Mouse (Mus musculus) embryonic facial prominence, embryonic 12.5 days (tissue): ENCODE measurements at regions not wholly inside any gene's neighbourhood (a gene's known extent, or its start where the extent isn't known, plus 50 kb on each side); places are given as distances from the start of the nearest gene placed in this dataset.

ENCODE experiments used
- ATAC-seq: fragments of 200-750 bp; cut with Nextera tagmentation; 2 replicates; pipeline ENCODE4 v1.8.0; 2017; ENCODE audit not compliant: insufficient number of reproducible peaks, insufficient read depth, low FRiP score, low TSS enrichment
- H3K27ac ChIP-seq: fragments of 300-500 bp; sonication (generic); 2 replicates; pipeline ENCODE4 v1.5.1; 2016; ENCODE audit warnings: mild to moderate bottlenecking
- H3K27me3 ChIP-seq: fragments of 300-500 bp; sonication (generic); 2 replicates; pipeline ENCODE4 v1.6.1; 2016; ENCODE audit warnings: mild to moderate bottlenecking, moderate library complexity
- H3K36me3 ChIP-seq: fragments of 300-500 bp; sonication (generic); 2 replicates; pipeline ENCODE4 v1.6.1; 2016; ENCODE audit warnings: mild to moderate bottlenecking
- H3K4me1 ChIP-seq: fragments of 300-500 bp; sonication (generic); 2 replicates; pipeline ENCODE4 v1.6.1; 2016
- H3K4me2 ChIP-seq: fragments of 300-500 bp; sonication (generic); replicated peaks from 2 replicates; pipeline ENCODE4 v1.6.1; 2016; ENCODE audit warnings: mild to moderate bottlenecking, moderate library complexity
- H3K4me3 ChIP-seq: fragments of 300-500 bp; sonication (generic); 2 replicates; pipeline ENCODE4 v1.5.1; 2016; ENCODE audit warnings: mild to moderate bottlenecking
- H3K9ac ChIP-seq: fragments of 300-500 bp; sonication (generic); 2 replicates; pipeline ENCODE4 v1.6.1; 2016; ENCODE audit warnings: mild to moderate bottlenecking, moderate library complexity
- H3K9me3 ChIP-seq: fragments of 300-500 bp; sonication (generic); 2 replicates; pipeline ENCODE4 v1.6.1; 2016; ENCODE audit warnings: mild to moderate bottlenecking, moderate library complexity
- WGBS: fragments of 180-500 bp; shearing (Covaris S2); methylation state at CpG from one replicate; pipeline ENCODE4 v1.1.7; 2016; 5-methylcytosine and 5-hydroxymethylcytosine counted together

DNA sequence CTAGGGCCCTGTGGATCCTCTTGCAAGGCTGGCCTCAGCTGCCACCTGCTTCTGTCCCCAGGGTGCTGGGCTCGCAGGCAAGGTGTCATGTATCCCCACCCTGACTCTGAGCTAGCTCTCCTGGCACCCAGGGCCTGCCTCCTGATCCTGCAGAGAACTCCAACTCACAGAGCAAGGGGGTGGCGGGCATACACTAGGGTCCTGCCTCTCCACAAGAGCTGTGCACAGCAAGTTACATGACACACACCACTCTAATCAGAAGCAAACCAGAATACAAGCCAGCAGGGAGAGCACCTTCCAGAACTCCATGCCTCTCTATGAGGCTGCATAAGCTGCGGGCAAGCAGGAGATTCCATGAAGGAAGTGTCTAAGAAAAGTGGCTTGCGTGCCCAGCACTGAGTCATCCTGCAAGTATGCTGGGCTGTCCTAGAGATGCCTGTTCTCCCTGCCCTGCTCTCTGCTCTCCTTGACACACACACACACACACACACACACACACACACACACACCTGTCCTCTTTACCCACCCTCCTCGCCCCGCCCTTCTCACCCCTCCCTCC lies 208.8 kb upstream of the Arid1b start:
- ATAC-seq = peak; percentile 56; the same call in 1 of the 2 replicates
- no peaks in the 10 kb centered on the region for H3K36me3 ChIP-seq
- H3K4me2 ChIP-seq = no peak overlapping the region
- H3K27ac ChIP-seq = no peak overlapping the region
- H3K9me3 ChIP-seq = no peaks in the 10 kb centered on the region
- H3K4me3 ChIP-seq = no peak overlapping the region
- H3K27me3 ChIP-seq = no peaks in the 10 kb centered on the region
- 74% methylated on average over 5 of the region's 6 CpGs for WGBS
- H3K4me1 ChIP-seq = no peaks in the 10 kb centered on the region
- H3K9ac ChIP-seq = no peak overlapping the region

DNA sequence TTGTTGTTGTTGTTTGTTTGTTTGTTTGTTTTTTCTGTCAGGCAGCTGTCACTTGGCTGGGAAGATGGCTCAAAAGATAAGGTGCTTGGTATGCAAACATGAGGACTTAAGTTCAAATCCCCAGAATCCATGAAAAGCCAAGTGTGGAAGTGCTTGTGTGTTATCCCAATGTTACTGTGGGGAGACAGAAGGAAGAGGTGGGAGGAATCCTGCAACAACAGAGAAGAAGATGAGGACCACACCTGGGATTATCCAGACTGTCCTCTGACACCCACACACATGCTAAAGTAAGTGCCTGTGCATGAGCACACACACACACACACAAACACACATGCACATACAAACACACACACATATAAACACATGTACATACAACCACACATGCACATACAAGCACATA lies 207.6 kb upstream of the Arid1b start:
- no peak overlapping the region for H3K27ac ChIP-seq
- H3K9me3 ChIP-seq = no peaks in the 10 kb centered on the region
- H3K4me3 ChIP-seq = no peak overlapping the region
- H3K36me3 ChIP-seq = no peaks in the 10 kb centered on the region
- ATAC-seq = no peak
- no peak overlapping the region for H3K9ac ChIP-seq
- no peaks in the 10 kb centered on the region for H3K4me1 ChIP-seq
- H3K4me2 ChIP-seq = no peak overlapping the region
- H3K27me3 ChIP-seq = no peaks in the 10 kb centered on the region

- ATAC-seq = no peak
- Histone ChIP-seq H3K9me3 (no peaks in the 10 kb centered on the region), H3K4me1 (no peaks in the 10 kb centered on the region), H3K4me3 (no peak overlapping the region), H3K27ac (no peak overlapping the region), H3K4me2 (no peak overlapping the region), H3K27me3 (no peaks in the 10 kb centered on the region), H3K9ac (no peak overlapping the region), H3K36me3 (no peaks in the 10 kb centered on the region)
- WGBS = 78% methylated on average over 10 of the region's 10 CpGs
These were observed 202.3 kb upstream of the Arid1b start for GRCm38 (mm10) chr17:4791873-4792272.

DNA sequence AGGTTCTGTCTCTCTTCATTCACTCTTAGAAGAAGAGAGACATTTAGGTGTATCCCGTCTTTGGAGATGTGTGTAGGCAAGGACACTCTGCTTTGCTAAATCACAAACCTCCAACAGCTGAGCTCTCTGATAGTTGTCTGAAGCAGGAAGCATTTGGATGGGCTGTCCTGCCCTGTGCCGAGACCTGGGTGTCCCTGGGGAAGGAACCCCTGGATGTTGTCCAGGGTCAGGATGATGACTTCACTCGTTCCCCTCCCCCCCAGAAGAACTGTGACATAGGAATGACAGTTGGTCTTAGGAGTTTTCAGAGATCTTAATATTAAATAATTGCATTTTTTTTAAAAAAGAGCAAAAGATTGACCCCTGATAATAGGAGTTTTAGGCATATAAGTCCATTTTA lies 197.9 kb upstream of the Arid1b start:
- 67% methylated on average over 3 of the region's 3 CpGs for WGBS

GRCm38 (mm10) chr17:4804013-4804412 lies 190.1 kb upstream of the Arid1b start:
- ATAC-seq = no peak
- H3K27me3 ChIP-seq = no peaks in the 10 kb centered on the region
- H3K36me3 ChIP-seq = no peaks in the 10 kb centered on the region
- no peaks in the 10 kb centered on the region for H3K9me3 ChIP-seq
- no peaks in the 10 kb centered on the region for H3K4me1 ChIP-seq
- H3K4me2 ChIP-seq = no peak overlapping the region
- H3K4me3 ChIP-seq = no peak overlapping the region
- no peak overlapping the region for H3K9ac ChIP-seq
- WGBS = 77% methylated on average over 4 of the region's 4 CpGs
- H3K27ac ChIP-seq = no peak overlapping the region

More for the DNA sequence above, 197.9 kb upstream of the Arid1b start:
- H3K9me3 ChIP-seq = no peaks in the 10 kb centered on the region
- H3K4me3 ChIP-seq = no peak overlapping the region
- H3K27ac ChIP-seq = no peak overlapping the region
- no peaks in the 10 kb centered on the region for H3K4me1 ChIP-seq
- H3K36me3 ChIP-seq = no peaks in the 10 kb centered on the region
- no peak overlapping the region for H3K9ac ChIP-seq
- no peaks in the 10 kb centered on the region for H3K27me3 ChIP-seq
- H3K4me2 ChIP-seq = no peak overlapping the region
- ATAC-seq = no peak

- 68% methylated on average over 5 of the region's 5 CpGs for WGBS
- Histone ChIP-seq H3K27me3 (no peaks in the 10 kb centered on the region), H3K27ac (no peak overlapping the region), H3K9me3 (no peaks in the 10 kb centered on the region), H3K4me2 (no peak overlapping the region), H3K4me1 (no peaks in the 10 kb centered on the region), H3K4me3 (no peak overlapping the region), H3K9ac (no peak overlapping the region), H3K36me3 (no peaks in the 10 kb centered on the region)
- no peak for ATAC-seq
These were observed 188.1 kb upstream of the Arid1b start for GRCm38 (mm10) chr17:4806051-4806450.

GRCm38 (mm10) chr17:4808926-4809325 lies 185.2 kb upstream of the Arid1b start:
- Histone ChIP-seq H3K9me3 (no peaks in the 10 kb centered on the region), H3K4me1 (no peaks in the 10 kb centered on the region), H3K27me3 (no peaks in the 10 kb centered on the region), H3K27ac (no peak overlapping the region), H3K36me3 (no peaks in the 10 kb centered on the region), H3K4me2 (no peak overlapping the region), H3K9ac (no peak overlapping the region), H3K4me3 (no peak overlapping the region)
- no peak for ATAC-seq
- WGBS = 88% methylated on average over 3 of the region's 3 CpGs

GRCm38 (mm10) chr17:4813232-4813631 lies 180.9 kb upstream of the Arid1b start:
- Histone ChIP-seq H3K36me3 (no peaks in the 10 kb centered on the region), H3K4me2 (no peak overlapping the region)
- 90% methylated on average over 3 of the region's 3 CpGs for WGBS

DNA sequence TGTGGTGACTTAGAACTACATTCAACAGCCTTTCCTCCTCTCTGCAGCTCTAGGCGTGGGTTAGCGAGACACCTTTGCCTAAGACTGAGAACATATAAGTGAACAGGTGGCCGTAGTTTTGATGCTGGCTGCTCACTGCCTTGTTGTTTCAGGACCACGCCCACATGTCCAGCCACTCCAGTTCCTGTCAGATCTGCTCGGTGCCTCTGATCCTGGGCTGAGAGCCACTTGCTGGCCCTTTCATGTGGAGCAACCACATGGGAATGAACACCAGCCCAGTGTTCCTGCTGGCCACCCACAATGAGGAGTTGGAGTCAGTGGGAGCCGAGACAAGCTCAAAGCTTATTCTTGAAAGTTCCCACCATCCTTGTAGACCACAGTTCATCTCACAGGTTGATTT lies 180.5 kb upstream of the Arid1b start:
- ATAC-seq = no peak
- Histone ChIP-seq H3K4me2 (no peak overlapping the region), H3K36me3 (no peaks in the 10 kb centered on the region), H3K4me1 (no peaks in the 10 kb centered on the region), H3K9ac (no peak overlapping the region), H3K9me3 (no peaks in the 10 kb centered on the region), H3K4me3 (no peak overlapping the region), H3K27ac (no peak overlapping the region), H3K27me3 (peaks cover 4% of the 10 kb centered on the region; the same call in 1 of the 2 replicates)
- WGBS = 84% methylated on average over 6 of the region's 6 CpGs

More at GRCm38 (mm10) chr17:4813232-4813631, 180.9 kb upstream of the Arid1b start:
- no peaks in the 10 kb centered on the region for H3K4me1 ChIP-seq
- peaks cover 4% of the 10 kb centered on the region; the same call in 1 of the 2 replicates for H3K27me3 ChIP-seq
- H3K27ac ChIP-seq = no peak overlapping the region
- H3K9ac ChIP-seq = no peak overlapping the region
- no peaks in the 10 kb centered on the region for H3K9me3 ChIP-seq
- ATAC-seq = no peak
- H3K4me3 ChIP-seq = no peak overlapping the region

DNA sequence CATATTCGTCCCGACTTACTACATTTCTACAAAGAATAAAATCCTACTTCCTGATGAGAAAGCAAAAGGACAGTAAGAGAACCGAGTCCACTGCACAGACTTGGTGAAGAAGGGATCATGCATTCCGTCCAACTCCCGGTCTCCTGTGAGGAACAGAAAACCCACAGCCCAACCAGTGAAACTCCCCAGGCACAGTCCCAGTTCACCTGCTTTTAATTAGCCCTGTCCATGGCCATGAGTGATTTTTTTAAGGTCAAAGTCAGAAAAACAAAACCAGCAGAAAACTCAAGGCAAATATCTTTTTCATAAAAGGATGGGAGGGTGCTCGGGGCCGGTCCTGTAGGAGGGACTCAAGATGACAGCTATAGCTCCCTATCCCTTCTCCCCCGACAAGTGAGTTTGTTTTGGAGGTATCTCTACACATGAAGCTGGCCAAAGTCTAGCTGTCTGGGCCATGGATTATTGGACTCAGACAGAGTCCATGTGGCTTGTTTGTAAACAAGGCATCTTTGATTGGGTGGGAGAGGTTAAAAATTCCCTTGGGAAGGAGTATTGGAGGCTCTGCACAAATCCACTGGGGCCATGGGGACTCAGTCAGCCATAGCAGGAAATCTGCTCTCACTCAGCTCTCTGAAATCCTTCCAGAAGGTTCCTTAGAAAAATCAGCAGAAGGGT lies 168.8 kb upstream of the Arid1b start:
- Histone ChIP-seq H3K27ac (no peak overlapping the region), H3K4me1 (peaks cover 11% of the 10 kb centered on the region; the same call in 1 of the 2 replicates), H3K9me3 (0 out of 2 replicates have a peak, but pooled peaks cover 4% of the 10 kb centered on the region), H3K36me3 (no peaks in the 10 kb centered on the region), H3K27me3 (no peaks in the 10 kb centered on the region), H3K4me2 (no peak overlapping the region), H3K4me3 (no peak overlapping the region), H3K9ac (no peak overlapping the region)
- no peak for ATAC-seq
- 38% methylated on average over 8 of the region's 8 CpGs for WGBS

DNA sequence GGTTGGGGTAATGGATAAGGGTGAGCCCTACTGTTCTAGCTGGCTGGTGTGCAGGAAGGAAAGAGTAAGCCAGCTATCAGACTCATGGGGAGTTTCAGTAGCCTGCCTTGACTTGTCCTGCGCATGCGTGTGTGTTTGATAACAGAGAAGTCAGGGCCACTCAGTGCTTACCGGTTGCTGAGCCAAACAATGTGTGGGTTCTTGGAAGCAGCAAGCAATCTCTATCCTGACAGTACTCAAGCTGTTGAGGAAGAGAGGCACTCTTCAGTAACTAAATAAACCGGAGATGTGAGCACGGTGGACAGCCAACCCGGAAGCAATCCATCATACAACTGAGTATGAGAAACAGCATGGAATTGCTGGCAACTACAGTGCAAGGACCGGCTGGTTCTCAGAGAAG lies 160.1 kb upstream of the Arid1b start:
- Histone ChIP-seq H3K4me2 (no peak overlapping the region), H3K9me3 (no peaks in the 10 kb centered on the region), H3K4me1 (no peaks in the 10 kb centered on the region), H3K9ac (no peak overlapping the region), H3K36me3 (no peaks in the 10 kb centered on the region), H3K4me3 (no peak overlapping the region), H3K27ac (no peak overlapping the region), H3K27me3 (no peaks in the 10 kb centered on the region)
- WGBS = 85% methylated on average over 7 of the region's 7 CpGs
- no peak for ATAC-seq

DNA sequence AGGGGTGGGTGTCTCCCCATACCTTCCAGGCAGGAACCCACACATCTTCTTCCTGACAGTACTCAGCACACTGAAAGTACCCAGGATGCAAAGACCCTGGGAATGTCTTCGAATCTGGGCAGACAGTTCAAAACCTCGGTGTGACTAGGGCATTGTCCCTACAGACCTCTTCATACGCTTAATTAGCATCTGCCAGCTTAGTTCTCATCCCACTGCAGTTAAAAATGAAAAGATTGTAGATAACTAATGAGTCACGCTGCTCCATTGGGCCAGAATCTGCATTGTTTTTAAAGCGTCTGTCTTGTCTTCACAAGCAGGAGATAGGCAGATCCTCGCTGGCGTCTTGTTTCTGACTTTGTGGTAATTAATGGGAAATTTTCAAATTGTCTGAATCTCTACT lies 159.6 kb upstream of the Arid1b start:
- no peaks in the 10 kb centered on the region for H3K9me3 ChIP-seq
- 75% methylated on average over 7 of the region's 7 CpGs for WGBS
- no peaks in the 10 kb centered on the region for H3K4me1 ChIP-seq
- no peak overlapping the region for H3K4me2 ChIP-seq
- no peak for ATAC-seq
- no peaks in the 10 kb centered on the region for H3K27me3 ChIP-seq
- H3K9ac ChIP-seq = no peak overlapping the region
- H3K4me3 ChIP-seq = no peak overlapping the region
- H3K27ac ChIP-seq = no peak overlapping the region
- no peaks in the 10 kb centered on the region for H3K36me3 ChIP-seq
